ENCODE assay signal across 19 mouse cellular contexts in the genomic region with DNA sequence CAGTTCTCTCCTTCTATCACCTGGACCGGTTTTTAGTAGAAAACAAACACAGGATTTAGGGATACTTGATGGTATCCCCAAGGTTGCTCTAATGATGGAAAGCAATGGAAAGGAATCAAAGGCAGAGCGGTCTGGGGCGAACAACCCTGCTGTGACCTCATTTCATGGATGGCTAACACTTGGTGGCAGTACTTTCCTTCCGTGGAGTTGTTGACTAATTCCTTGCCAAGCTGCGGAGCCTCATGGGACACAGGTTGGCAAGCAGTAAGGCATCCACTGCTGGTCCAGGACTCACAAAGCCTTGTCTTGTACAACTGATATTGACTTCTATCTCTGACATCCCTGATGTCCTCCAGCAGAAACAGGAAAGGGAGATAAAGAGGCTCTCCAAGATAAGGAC. TPM values are rescaled to one million over a fixed set of nuclear protein-coding genes. Genes with fewer than 3 reads are reported as not detected.
A peak's percentile ranks its signal among the peaks of the same experiment; 100 is the strongest.
DNase-seq lines count a peak whose midpoint lies in the region; ATAC-seq lines count a peak whose summit lies in the region.
"Had no signal": no experiment of that assay in that cellular context is flagged by ENCODE, and none has a peak within 500 bp of the region (broad histone marks: within the 10 kb centered on the region; RNA-seq: fewer than 3 reads in every experiment).

No protein-coding gene starts in this region.

- no peak overlapping the region for H3K4me2 ChIP-seq in kidney, embryonic 16.5 days (replicated peaks; ENCODE audit: low read depth, low read length)
- H3K4me2 ChIP-seq: lung, embryonic 15.5 days had no signal

- 56% methylated on average over 5 of the region's 5 CpGs for WGBS in kidney, embryonic 16.5 days

- H3K27ac ChIP-seq in kidney, embryonic 16.5 days (ENCODE audit: low read length): no peak overlapping the region
- H3K27ac ChIP-seq: forebrain, embryonic 10.5 days; kidney, postnatal 0 days; lung, embryonic 15.5 days had no signal

- H3K4me1 ChIP-seq in kidney, embryonic 16.5 days (ENCODE audit: insufficient read depth, low read length): peaks cover 19% of the 10 kb centered on the region
- H3K4me1 ChIP-seq: forebrain, embryonic 10.5 days; lung, embryonic 15.5 days had no signal

- H3K27me3 ChIP-seq in kidney, embryonic 16.5 days (ENCODE audit: insufficient read depth, low read length): no peaks in the 10 kb centered on the region
- H3K27me3 ChIP-seq: lung, embryonic 15.5 days had no signal

- H3K9ac ChIP-seq in kidney, embryonic 16.5 days (replicated peaks; ENCODE audit: low read length): no peak overlapping the region
- H3K9ac ChIP-seq: lung, embryonic 15.5 days had no signal

- H3K4me3 ChIP-seq in kidney, embryonic 16.5 days (ENCODE audit: low read length): no peak overlapping the region
- H3K4me3 ChIP-seq: forebrain, embryonic 10.5 days; lung, embryonic 15.5 days had no signal

- intact Hi-C loops in heart, postnatal 25 days (cut with DNase I): loop anchor here (5.0 kb wide), 2 partner anchors 56 to 86 kb away; no protein-coding TSS in a partner anchor

- no peaks in the 10 kb centered on the region for H3K36me3 ChIP-seq in kidney, embryonic 16.5 days (ENCODE audit: insufficient read depth, low read length)
- H3K36me3 ChIP-seq: forebrain, embryonic 10.5 days; lung, embryonic 15.5 days had no signal

- peak; percentile 54 for ATAC-seq in kidney, embryonic 16.5 days (ENCODE audit: low FRiP score, low TSS enrichment)
- ATAC-seq: hindbrain, embryonic 16.5 days had no signal

- no peak for DNase-seq in kidney, postnatal 4 days
- DNase-seq in cerebellum, adult 11-12 months: peak; percentile 32
- DNase-seq in cerebellum, postnatal 25 days: peak; percentile 52 to 64
- peak; percentile 60 for DNase-seq in heart, postnatal 25 days (ENCODE audit: low spot score)
- no peak for DNase-seq in adrenal gland, adult 18-20 months (ENCODE audit: low spot score in 2 of 2)
- no peak for DNase-seq in lung, postnatal 25 days (ENCODE audit: low spot score)
- DNase-seq: midbrain, embryonic 14.5 days; right cerebral cortex, adult 18-20 months had no signal

- H3K9me3 ChIP-seq in kidney, embryonic 16.5 days (ENCODE audit: low read length): no peaks in the 10 kb centered on the region
- H3K9me3 ChIP-seq: forebrain, embryonic 10.5 days; lung, embryonic 15.5 days had no signal

RNA-seq across cellular contexts. Expression of gene Gphb5, which starts 48.1 kb away (rescaled TPM):
- polyA plus RNA-seq in kidney, embryonic 16.5 days (2015; fragmentation: Nextera tagmentation; extraction: Ambion mirVana): not detected in 2 replicates
- total RNA-seq in heart, postnatal 25 days (2021): not detected
- not detected for total RNA-seq in adrenal gland, adult 18-20 months (2021)
- total RNA-seq: layer of hippocampus, postnatal 25 days had no signal
- polyA plus RNA-seq: embryonic facial prominence, embryonic 11.5 days; forebrain, embryonic 10.5 days; hindbrain, embryonic 16.5 days; kidney, postnatal 0 days; limb, embryonic 14.5 days; lung, embryonic 15.5 days; midbrain, embryonic 14.5 days; neural tube, embryonic 14.5 days; stomach, embryonic 14.5 days; urinary bladder, adult 2 months had no signal

Comparison
In these comparisons a context has a peak if more than half of its experiments do, and no peak if none do; other contexts are left out.
1. DNase-seq: peak in cerebellum, adult 11-12 months (single experiment), cerebellum, postnatal 25 days (2 of 2) and heart, postnatal 25 days (single experiment); none in kidney, postnatal 4 days (0 of 2), adrenal gland, adult 18-20 months (0 of 2) and lung, postnatal 25 days (single experiment).